Mouse (Mus musculus): ENCODE measurements around the gene Cldn19.
"Not testable (repeated sequence)": the region's sequence is repeated elsewhere in the genome, so short reads cannot be mapped to it uniquely, and the experiment has no call there.

The Cldn19 gene

DNA sequence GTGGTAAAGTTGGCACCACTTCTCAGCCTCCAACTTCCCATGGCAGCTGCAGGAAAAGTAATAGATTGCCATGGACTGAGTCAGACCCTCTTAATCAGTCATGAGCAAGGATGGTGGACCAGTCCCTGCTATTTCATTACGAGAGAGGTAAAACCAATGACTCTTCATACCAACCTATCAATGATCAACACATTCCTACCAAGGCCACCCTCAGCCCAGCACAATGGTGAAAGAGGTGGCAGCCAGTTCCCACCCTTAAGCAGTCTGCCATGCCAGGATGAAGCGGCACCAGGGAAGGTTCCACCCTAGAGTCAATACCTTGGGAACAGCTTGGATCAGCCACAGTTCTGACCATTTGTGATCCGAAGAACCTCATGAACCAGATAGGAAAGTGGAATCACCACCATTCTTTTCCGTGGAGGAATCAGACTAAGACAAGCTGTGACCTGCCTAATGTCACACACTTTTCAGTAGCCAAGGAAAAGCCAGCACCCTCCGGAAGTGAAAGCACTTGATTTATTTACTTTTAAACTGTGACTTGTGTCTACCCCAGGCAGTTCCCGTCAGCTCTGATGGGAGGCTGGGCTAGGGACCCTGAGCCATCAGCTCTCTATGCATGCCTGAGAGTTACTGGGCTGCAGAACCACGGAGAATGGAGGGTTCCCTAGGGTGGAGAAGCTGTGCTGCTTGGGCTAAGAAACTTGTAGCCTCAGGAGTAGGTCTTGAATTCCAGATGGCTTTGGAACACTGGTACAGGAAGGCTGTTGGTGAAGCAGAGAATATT is 3.0 kb upstream of the Cldn19 start:
- DNase-seq (ENCODE audit: low read depth), result no peak

DNA sequence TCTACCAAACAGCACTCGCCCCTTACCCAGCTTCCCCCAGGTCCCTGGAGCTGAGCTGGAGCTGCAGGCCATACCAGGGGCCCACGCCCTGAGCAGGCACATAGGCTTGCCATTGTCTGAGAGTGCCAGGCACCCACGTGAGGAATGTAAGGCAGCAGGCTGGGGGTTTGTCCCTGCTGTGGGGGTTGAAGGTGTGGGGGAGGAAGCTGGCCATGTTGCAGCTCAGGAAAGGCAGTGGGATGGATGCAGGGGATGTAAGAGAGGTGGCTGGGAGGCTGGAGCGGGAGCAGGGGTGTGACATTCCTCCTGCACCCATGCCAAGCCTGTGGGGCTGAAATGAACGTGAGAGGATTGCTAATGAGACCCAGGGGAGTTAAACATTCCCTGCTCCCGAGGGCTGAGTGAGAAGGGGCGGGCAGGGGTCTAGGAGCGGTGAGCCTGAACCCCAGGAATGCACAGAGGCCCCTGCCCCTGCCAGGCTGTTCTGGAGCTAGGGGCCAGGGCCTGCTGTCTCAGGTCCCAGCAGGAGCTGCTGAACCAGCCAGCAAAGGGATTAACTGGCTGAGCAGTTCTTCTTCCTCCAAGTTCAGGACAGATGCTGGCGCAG is 1.1 kb upstream of the Cldn19 start:
- DNase-seq (ENCODE audit: low read depth), result no peak

DNA sequence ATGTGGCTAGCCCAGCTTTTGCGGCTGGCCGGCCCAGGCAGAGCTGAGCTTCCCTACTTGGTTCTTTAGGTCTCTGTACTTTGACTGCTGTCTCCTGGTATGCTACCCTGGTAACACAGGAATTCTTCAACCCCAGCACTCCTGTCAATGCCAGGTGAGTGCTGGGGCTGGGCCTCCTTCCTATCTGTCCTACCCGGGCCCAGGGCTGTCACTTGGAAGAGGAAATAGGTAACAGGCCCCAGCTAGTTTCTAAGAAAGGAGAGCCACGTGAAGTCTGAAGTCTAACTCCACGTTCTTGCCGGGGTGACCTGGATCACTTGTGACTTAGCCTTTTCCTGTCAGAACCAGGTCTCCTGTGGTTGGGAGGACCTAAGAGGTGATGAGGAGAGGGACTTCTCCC is 1.9 kb downstream of the Cldn19 start:
- no peak for DNase-seq (ENCODE audit: low read depth)

DNA sequence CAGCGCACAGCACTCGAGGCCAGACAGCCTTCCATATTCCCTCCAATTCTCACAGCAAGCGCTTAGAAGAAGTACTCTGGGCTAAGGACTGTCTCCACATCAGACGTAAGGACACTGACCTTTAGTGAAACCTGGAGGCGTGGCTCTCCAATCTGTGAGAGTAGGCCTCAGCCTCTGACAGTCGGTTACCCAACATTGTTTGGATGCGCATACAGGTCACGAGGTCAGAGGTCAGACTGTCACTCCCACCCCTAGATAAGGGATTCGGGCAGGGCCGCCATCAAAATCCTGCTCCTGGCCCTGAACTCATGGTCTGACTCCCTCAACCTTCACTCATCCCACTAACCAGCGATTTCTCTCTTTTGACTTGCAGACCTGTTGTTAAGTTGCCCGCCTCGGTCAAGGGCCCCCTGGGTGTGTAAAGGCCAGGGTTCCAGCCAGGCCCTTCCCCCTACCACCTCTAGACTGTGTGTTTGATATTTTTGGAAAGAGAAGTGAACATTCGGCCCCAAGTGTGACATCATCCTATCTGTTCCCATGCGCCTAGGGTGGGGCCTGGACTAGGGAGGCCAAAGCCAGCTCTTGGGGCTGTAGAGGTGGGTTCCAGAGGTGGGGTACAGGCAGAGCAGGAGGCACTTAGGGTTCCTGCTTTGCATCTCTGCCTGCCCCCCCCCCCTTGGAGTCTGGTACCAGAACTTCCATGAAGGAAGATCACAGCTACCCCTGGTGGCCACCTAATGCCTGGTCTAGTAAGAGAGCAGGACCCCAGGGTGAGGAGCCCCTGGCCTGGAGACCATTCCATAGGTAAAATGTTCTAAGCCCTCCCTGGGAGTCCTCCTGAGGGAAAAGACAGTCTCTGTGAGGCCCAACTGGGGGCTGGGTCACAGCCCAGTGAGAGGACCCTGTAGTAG is 4.4 kb downstream of the Cldn19 start:
- no peak for DNase-seq (ENCODE audit: low read depth)

DNA sequence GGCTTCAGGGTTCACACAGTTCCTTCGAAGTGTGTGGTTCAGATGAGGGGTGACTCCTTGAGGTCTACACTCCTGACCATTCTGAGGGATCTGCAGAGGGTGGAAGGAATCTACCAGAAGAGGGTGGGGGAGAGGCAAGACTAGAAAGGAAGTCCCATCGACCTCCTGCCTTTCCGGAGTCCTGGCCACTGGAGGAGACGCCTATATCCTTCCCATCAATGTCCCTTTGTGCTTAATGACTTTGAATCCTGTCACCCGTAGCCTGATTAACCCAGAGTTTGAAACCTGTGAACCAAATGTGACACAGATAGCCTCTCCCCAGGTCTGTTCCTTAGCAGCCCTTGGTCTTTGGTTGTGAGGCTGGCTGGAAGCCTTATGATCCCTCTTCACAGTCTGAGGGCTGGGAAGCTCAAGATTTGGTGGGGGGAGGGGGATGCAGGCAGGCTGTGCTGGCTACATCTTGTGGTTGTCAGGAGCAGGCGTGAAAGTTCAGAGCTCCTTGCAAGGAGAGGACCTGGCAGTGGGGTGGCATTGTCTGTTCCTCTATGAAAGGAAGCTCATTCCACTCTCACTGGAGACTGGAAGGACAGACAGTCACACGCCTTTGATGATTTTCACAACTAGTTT is 6.0 kb downstream of the Cldn19 start:
- DNase-seq (ENCODE audit: low read depth), result no peak

DNA sequence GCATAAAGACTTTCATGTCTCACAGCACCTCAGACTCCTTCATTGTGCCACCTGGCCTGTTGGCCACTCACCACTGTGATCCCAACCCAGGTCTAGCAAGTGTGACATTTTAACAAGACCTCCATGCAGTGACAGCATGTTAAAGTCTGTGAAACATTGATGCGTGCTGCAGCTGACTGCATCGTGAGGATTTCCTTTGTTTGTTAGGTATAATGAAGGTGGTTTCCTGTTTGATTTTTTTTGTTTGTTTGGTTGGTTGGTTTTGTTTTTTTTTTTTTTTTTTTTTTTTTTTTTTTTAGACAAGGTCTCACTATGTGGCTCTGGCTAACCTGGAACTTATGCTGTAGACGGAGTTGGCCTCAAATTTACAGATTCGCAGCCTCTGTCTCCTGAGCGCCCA is 7.3 kb downstream of the Cldn19 start:
- DNase-seq (ENCODE audit: low read depth), result no peak

DNA sequence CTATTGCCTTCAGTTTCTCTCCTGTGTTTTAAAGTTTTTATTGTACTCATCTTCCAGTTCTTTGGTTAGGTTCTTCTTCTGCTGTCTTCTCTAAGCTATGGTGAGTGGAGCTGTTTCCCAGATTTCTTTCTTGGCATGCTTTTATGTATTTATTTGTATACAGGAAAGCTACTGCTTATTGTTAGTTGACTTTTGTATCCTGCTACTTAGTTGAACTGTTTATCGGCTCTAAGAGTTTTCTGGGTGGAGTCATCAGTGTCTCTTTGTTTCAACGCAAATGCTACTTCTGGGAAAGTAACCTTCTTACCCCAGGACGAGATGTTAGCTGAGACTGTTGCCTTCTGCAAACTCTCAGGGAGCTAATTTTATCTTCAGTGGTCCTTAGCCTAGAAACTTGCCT is 8.2 kb downstream of the Cldn19 start:
- DNase-seq (ENCODE audit: low read depth), result no peak

DNA sequence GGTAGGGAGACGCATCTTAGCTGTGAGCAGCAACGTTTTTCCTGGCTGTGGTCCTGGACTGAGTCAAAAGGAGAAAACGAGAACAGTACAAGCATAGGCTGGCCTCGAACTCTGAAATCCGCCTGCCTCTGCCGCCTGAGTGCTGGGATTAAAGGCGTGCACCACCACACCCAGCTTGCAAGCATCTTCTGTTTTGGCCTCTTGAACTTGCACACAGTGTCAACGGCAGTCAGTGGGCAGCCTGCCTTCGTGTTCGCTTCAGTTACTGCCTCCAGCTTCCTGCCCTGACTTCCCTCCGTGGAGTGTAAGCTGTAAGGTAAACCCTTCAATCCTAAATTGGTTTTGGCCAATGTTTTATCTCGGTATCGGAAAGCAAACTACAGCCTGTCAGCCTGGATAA is 11.4 kb downstream of the Cldn19 start:
- DNase-seq (ENCODE audit: low read depth), result no peak

DNA sequence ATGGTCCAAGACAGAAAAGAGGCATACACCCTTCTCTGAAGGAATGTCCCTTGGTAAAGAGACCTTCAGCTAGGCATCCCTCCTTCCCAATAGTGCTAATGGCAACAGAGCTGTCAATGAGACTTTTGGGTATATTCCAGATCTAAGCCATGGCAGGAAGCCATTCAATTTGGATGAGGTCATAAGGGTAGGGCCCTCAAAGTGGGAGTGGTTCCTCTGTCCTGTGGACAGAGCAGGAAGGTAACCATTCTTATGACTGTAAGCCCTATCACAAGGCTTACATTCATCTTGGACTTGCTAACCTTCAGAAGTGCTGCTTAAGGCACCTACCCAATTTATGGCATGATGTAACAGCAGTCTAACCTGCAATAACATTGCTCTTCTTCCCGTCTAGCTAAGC is 19.4 kb downstream of the Cldn19 start:
- DNase-seq (ENCODE audit: low read depth), result no peak

DNA sequence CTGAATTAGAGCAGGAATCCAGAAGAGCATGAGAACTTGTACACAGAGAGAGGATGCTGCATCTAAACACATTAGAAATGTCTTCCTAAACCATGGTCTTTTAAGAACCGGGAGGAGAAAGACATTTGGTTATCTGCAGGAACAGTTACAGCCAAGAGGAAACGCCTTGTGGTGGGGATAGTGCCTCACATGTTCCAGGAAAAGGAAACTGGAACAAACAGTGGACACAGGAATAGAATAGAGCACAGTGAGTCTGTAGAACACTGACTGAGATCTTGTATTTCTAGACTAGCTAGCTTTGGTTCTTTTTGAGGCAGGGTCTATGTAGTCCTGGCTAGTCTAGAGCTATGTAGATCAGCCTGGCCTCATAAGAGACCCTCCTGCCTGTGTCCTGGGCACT is 20.0 kb downstream of the Cldn19 start:
- no peak for DNase-seq (ENCODE audit: low read depth)

DNA sequence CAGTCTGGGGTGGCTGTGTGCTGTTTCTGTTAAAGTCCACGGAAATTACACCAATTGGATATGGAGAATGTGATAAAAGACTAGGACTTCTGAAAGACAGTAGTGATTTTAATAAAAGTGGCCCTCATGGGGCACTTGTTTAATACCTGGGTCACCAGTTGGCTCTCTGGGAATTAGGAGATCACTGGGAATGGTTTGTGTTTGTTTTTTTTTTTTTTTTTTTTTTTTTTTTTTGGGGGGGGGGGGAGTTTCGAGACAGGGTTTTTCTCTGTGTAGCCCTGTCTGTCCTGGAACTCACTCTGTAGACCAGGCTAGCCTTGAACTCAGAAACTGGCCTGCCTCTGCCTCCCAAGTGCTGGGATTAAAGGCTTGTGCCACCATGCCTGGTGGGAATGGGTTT is 20.5 kb downstream of the Cldn19 start:
- DNase-seq (ENCODE audit: low read depth), result no peak

DNA sequence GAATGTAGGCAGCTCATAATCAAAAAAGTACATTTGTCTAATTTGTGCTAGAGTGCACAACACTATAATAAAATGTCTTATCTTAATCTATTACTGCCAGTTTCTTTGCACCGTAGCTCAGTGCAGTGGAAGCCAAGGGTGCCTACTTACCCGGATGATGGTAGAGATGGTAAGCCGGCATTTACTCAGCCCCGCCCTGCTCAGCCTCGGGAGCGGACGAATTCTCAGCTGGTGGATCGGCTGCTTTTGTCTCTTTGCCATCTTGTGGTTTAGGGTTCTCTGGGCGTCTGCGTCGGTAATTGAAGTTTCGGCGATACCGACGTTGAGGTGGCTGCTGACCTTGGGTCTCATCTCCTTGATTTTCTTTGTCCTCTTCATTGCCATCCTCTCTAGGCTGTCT is 23.6 kb downstream of the Cldn19 start:
- not testable (repeated sequence) for DNase-seq (ENCODE audit: low read depth)

DNA sequence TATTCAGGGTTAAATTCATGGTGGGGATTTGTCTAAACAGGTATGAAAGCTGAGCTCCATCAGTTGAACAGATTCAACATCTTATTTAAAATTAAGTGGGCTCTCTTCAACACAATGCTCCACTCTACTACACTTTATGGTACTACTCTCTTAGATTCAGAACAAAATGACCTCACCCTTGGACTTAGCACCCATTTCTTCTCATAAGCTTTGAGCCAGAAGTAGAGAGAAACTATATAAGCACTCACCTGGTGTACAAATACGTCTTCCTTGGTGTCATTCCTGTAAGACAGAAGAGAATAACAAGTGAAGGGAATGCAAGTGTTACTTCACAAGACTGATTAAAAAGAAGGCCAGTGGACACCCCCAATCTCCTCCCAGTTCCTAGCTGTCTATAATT is 29.6 kb downstream of the Cldn19 start:
- no peak for DNase-seq (ENCODE audit: low read depth)

DNA sequence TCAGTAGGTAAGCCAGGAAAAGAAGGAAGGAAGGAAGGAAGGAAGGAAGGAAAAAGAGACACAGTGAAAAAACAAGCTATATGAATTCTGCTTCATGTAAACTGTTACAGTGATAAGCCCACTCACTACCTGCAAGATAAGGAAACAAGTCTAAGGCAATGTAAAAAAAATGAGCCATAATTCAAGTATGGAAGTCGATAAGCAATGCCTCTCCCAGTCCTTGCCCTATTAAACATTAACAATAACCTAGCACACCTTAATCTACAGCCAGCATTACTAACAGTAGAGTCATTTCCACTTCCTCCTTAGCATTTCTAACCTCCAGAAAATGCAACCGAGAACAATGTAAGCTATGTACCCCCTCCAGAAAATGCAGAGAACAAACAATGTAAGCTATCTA is 30.1 kb downstream of the Cldn19 start:
- no peak for DNase-seq (ENCODE audit: low read depth)

DNA sequence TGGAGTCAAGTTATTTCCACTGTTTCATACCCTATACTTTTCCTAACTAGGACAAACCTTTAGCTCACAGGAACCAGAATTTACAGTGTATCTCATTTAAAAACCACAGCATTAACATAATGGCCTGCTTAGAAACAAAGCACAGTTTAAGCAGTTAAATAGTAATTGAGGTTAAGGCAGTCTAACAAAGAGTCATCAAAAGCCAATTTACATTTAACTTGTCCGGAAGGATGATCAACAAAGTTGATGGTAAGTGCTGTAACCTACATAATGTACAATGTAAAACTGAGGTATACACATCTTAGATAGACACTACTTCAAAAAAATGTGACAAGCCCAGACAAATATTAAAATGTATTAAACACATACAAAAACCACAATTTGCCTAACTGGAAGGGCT is 36.7 kb downstream of the Cldn19 start:
- DNase-seq (ENCODE audit: low read depth), result no peak

DNA sequence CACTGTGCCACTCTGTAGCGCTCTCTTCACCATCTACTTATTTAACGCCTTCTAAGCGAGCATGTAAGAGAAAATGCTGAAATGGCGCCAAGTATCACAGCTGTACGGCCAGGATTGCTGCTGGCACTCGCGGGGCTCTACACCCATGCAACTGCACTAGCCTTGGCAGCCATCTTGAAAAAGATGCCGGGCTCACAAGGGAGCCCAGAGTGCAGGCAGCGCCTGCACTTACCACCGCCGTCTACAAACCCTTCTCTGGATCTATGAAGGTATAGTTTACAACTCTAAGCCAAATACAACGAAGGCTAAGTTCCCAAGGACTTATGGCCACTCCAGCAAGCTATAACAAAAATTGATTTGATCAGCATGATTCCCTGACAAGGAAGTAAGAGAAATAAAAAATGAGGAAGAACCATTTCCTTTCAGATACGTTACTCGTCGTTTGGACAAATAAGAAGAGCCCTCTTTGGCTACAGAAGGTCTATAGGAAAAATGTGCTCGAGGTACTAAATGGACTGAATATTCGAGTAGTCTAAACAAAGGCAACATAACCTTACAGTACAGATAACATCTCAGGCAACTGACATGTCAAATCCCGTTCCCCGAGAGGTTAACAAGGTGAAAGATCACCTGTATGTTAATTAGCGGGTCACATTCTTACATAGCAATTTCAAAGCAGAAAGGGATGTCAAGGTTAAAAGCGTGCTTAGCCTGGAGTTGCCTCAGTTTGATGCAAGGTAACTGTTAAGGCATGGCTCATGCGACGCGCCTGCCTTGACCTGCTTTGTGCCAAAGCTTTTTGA is 37.8 kb downstream of the Cldn19 start:
- peak; percentile 30 for DNase-seq (ENCODE audit: low read depth)

DNA sequence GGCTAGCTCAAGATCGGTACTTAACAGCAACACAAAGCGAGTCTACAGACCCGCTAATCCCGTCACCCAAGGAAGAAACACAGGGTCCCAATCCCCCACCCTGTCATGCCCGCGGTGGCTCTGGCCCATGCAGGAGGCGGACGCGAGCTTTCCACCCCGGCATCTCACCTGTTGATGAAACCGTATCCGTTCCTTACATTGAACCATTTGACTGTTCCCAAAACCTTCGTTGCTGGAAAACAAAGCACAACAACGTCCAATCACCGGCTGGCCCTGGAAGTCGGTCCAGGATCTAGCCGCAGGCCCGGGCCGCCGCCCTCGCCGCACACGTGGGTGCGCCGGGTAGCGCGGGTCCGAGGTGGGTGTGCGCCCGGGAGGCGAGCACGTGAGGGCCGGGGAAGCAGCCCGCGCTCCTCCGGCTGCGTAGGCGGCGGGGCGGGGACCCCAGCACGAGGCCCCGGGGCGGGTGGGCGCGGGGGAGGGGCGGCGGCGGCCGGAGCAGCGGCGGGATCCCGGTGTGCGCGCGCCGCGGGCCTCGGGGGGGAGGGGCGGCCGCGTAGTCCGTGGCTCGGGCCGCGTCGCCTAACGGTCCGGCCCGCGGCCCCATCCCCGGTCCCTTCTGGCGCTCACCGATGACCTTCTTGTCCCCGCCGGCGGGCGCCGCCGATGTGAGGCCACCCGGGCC is 38.5 kb downstream of the Cldn19 start:
- DNase-seq (ENCODE audit: low read depth), result no peak

DNA sequence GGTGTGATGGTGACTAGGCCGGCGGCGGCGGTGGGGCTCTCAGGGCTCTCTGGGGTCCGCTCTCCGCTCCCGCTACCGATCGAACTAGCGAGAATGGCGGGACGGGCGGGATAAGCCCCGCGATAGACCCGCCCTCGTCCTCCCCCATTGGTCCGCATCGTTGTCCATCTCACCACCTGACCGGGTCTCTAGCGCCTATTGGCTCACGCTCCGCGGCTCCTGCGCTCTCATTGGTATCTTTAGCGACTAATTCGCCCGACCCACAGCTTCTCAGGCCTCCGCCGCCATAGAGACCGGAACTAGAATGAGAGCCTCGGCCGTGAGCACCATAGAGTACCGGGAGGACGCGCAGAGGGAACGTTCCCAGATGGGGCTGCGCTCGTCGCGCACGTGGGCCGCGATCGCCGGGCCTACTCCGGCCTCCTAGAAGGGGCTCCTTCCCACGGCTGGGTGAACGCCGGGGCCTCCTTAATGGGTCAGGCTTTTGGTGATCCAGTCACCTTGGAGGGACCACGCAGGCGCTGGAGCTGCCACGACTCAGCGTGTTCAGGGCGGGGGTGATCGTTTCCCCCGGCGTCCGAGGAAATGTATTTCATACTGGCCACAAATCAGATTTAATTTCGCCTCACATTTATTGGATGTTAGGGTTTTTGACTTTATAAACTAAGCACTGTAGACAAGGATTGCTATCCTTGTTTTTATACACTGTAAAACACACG is 39.4 kb downstream of the Cldn19 start, which contains the start of gene Ybx1:
TSS of gene Ybx1 (minus strand) at position 190 of the 719 bp plus-strand sequence.
- DNase-seq (ENCODE audit: low read depth), result peak; percentile 98

DNA sequence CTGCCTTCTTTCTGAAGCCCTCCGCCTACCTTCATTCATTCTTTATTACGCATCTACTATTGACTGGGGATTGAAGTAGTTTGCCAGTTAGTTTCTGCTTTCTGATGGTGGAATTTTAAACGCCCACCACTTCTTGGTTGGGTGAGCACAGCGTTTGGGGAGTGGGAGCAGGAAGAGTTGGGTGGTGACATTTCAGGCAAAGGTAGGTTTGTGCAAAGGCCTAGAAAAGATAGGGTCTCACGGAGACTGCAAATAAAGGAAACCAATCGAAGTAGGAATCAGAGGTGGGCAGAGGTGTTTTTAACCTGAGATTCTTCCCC is 39.9 kb downstream of the Cldn19 start:
- DNase-seq (ENCODE audit: low read depth), result no peak

DNA sequence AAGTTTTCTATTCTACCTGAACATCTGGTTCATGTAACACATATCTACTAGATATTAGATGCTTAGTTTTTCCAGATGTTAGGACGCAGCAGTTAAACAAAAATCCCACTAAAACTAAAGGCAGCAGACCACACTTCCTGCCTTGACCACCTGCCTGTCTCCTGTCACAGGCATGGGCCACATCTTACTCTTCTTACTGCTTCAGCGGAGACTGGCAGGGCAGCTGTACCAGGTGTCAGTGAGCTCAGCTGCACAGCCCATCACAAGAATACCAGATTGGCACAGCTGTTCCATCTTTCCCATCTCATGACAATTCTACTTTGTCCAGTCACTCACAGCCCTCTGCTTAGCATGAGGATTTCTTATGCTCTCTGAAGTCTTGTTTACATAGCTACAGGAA is 42.1 kb downstream of the Cldn19 start:
- no peak for DNase-seq (ENCODE audit: low read depth)

Measured in c-Kit-positive CD71-negative TER-119-negative erythroid progenitor cells, embryonic 14.5 days (primary cell).